Mouse (Mus musculus): ENCODE measurements around the gene Ptprr.

DNA sequence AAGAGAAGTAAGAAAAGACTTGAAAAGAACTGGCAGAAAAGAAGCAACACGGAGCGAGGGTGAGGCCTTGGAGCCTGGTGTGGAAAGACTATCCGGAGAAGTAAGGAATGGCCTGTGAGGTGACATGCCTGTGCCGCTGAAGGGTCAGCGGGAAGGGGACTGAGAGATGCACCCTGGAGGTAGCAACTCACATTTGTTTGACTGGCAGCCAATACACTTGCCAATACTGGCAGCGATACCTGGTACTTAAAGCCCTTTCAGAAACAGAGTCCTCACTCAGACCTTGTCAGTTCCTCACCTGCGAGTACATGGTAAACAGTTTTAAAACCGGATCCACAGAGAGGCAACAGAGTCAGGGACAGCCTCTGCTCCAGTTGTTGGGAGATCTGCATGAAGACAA is 122.2 kb downstream of the Ptprr start:
- TF ChIP-seq CTCF (IDR thresholded peaks at IDR 0.05) (no peak), EP300 (IDR thresholded peaks at IDR 0.05) (no peak)
